ENCODE assay signal across 18 mouse cellular contexts in the genomic region with DNA sequence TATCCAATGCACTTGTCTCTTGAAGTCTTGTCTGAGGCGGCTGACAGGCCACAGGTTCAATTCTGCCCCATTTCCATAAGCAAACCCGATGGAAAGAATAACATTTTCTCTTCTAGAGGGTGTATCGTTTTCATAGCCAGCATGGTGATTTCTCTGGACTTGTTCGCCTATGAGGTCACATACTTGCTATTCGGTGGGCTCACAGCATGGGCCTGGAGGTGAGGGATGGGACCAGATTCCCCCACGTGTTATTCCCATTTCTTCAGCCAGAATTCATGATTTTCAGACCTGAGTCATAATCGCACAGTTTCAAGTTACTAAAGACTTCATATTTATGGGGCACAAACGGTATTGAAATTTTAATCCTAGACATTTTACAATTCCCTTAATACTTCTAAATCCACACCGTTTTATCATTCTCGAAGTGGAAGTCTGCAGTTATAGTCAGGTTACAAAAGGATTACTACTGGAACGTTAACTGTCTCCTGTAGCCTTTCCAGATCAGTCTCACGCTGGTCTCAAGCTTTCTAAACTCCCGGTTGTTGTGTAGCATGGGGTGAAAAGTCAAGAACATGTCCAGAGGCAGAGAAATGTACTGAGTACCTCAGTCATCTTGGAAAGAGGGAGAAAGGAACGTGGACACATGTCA. TPM values are rescaled to one million over a fixed set of nuclear protein-coding genes. Genes with fewer than 3 reads are reported as not detected.
"Had no signal": no experiment of that assay in that cellular context is flagged by ENCODE, and none has a peak within 500 bp of the region (broad histone marks: within the 10 kb centered on the region; RNA-seq: fewer than 3 reads in every experiment).

No protein-coding gene starts in this region.

- H3K4me3 ChIP-seq: lung, embryonic 15.5 days; megakaryocyte, embryonic 14.5 days; midbrain, embryonic 13.5 days; midbrain, embryonic 15.5 days; neural tube, embryonic 12.5 days; stomach, embryonic 15.5 days had no signal

- ATAC-seq: lung, postnatal 0 days; midbrain, embryonic 13.5 days; midbrain, embryonic 15.5 days had no signal

- H3K4me2 ChIP-seq: lung, embryonic 15.5 days; midbrain, embryonic 11.5 days; midbrain, embryonic 13.5 days; midbrain, embryonic 15.5 days; neural tube, embryonic 12.5 days; stomach, embryonic 15.5 days had no signal

- H3K9me3 ChIP-seq: lung, embryonic 15.5 days; midbrain, embryonic 13.5 days; midbrain, embryonic 15.5 days; neural tube, embryonic 12.5 days; stomach, embryonic 15.5 days had no signal

- H3K36me3 ChIP-seq: lung, embryonic 15.5 days; midbrain, embryonic 13.5 days; midbrain, embryonic 15.5 days; neural tube, embryonic 12.5 days; stomach, embryonic 15.5 days had no signal

- DNase-seq: lung, adult 2 months; lung, postnatal 14 days; lung, postnatal 36 days; right cerebral cortex, postnatal 14 days; thymus, adult 2 months; thymus, postnatal 25 days; thymus, postnatal 4 days had no signal

- H3K27ac ChIP-seq: lung, embryonic 15.5 days; macrophage; midbrain, embryonic 13.5 days; midbrain, embryonic 15.5 days; neural tube, embryonic 12.5 days; stomach, embryonic 15.5 days; stomach, postnatal 0 days had no signal

- H3K9ac ChIP-seq: lung, embryonic 15.5 days; midbrain, embryonic 13.5 days; midbrain, embryonic 15.5 days; neural tube, embryonic 12.5 days; stomach, embryonic 15.5 days had no signal

- H3K27me3 ChIP-seq: lung, embryonic 15.5 days; megakaryocyte, embryonic 14.5 days; midbrain, embryonic 13.5 days; midbrain, embryonic 15.5 days; neural tube, embryonic 12.5 days; stomach, embryonic 15.5 days had no signal

- H3K4me1 ChIP-seq: lung, embryonic 15.5 days; megakaryocyte, embryonic 14.5 days; midbrain, embryonic 13.5 days; midbrain, embryonic 15.5 days; neural tube, embryonic 12.5 days; stomach, embryonic 15.5 days had no signal

RNA-seq across cellular contexts. Expression of gene Adam12, which starts 58.4 kb away (rescaled TPM):
- total RNA-seq: monocyte, adult 5-6 weeks had no signal
- polyA plus RNA-seq: macrophage had no signal
